Mouse (Mus musculus) neural tube, embryonic 13.5 days (tissue): ENCODE measurements around the gene Rsl1d1. TPM values are rescaled to one million over a fixed set of nuclear protein-coding genes. Genes with fewer than 3 reads are reported as not detected.
"Not testable (repeated sequence)": the region's sequence is repeated elsewhere in the genome, so short reads cannot be mapped to it uniquely, and the experiment has no call there.

Experiments
- ATAC-seq: fragments of 200-750 bp; cut with Nextera tagmentation; 2 replicates; pipeline ENCODE4 v1.8.0; 2017; ENCODE audit warnings: low read depth, mild to moderate bottlenecking, moderate TSS enrichment, moderate library complexity
- H3K27ac ChIP-seq: fragments of 300-500 bp; sonication (generic); replicated peaks from 2 replicates; pipeline ENCODE4 v1.5.1; 2015; ENCODE audit warnings: moderate library complexity, mild to moderate bottlenecking, inconsistent platforms
- H3K27me3 ChIP-seq: fragments of 300-500 bp; sonication (generic); 2 replicates; pipeline ENCODE4 v1.6.1; 2015; ENCODE audit warnings: mild to moderate bottlenecking, inconsistent platforms
- H3K36me3 ChIP-seq: fragments of 300-500 bp; sonication (generic); 2 replicates; pipeline ENCODE4 v1.6.1; 2015; ENCODE audit warnings: mild to moderate bottlenecking, inconsistent platforms
- H3K4me1 ChIP-seq: fragments of 300-500 bp; sonication (generic); replicated peaks from 2 replicates; pipeline ENCODE4 v1.6.1; 2015; ENCODE audit warnings: inconsistent platforms
- H3K4me2 ChIP-seq: fragments of 300-500 bp; sonication (generic); 2 replicates; pipeline ENCODE4 v1.6.1; 2015; ENCODE audit warnings: inconsistent platforms, mild to moderate bottlenecking, moderate library complexity
- H3K4me3 ChIP-seq: fragments of 300-500 bp; sonication (generic); 2 replicates; pipeline ENCODE4 v1.5.1; 2015; ENCODE audit warnings: mild to moderate bottlenecking, inconsistent platforms
- H3K9ac ChIP-seq: fragments of 300-500 bp; sonication (generic); 2 replicates; pipeline ENCODE4 v1.6.1; 2015; ENCODE audit warnings: moderate library complexity, mild to moderate bottlenecking, inconsistent platforms
- H3K9me3 ChIP-seq: fragments of 300-500 bp; sonication (generic); 2 replicates; pipeline ENCODE4 v1.6.1; 2016; ENCODE audit warnings: inconsistent platforms
- WGBS: fragments of 180-500 bp; shearing (Covaris S2); methylation state at CpG from one replicate; pipeline ENCODE4 v1.1.7; 2015; 5-methylcytosine and 5-hydroxymethylcytosine counted together
- polyA plus RNA-seq: library from polyadenylated mRNA; unstranded; fragments of >200 nt; fragmentation: Nextera tagmentation; extraction: Ambion mirVana; gene quantifications from 2 replicates; pipeline ENCODE4 v1.2.1, GENCODE M21; 2015

Gene Rsl1d1
- polyA plus RNA-seq, 1 experiment from 2014 or later, result 144 TPM

- H3K9ac ChIP-seq, result no peak overlapping the region
- no peak overlapping the region for H3K4me2 ChIP-seq
- H3K9me3 ChIP-seq, result no peaks in the 10 kb centered on the region
- no peaks in the 10 kb centered on the region for H3K4me1 ChIP-seq
- H3K36me3 ChIP-seq, result peaks cover 45% of the 10 kb centered on the region
- 90% methylated on average over 7 of the region's 7 CpGs for WGBS
- no peak for ATAC-seq
- H3K27me3 ChIP-seq, result no peaks in the 10 kb centered on the region
- H3K27ac ChIP-seq, result no peak overlapping the region
- H3K4me3 ChIP-seq, result no peak overlapping the region
Observed at GRCm38 (mm10) chr16:11190150-11190549, 13.0 kb downstream of the Rsl1d1 start.

- no peak for ATAC-seq
- Histone ChIP-seq H3K4me3 (no peak overlapping the region), H3K27ac (no peak overlapping the region), H3K4me2 (no peak overlapping the region), H3K27me3 (peaks cover 2% of the 10 kb centered on the region; the same call in 1 of the 2 replicates), H3K4me1 (peaks cover 29% of the 10 kb centered on the region), H3K9me3 (no peaks in the 10 kb centered on the region), H3K9ac (0 out of 2 replicates have a peak overlapping the region, but pooled peaks have one; percentile 86), H3K36me3 (no peaks in the 10 kb centered on the region)
- 83% methylated on average over 2 of the region's 2 CpGs for WGBS
Observed at GRCm38 (mm10) chr16:11177404-11177803, 25.7 kb downstream of the Rsl1d1 start.

- Histone ChIP-seq H3K4me1 (peaks cover 32% of the 10 kb centered on the region), H3K27ac (peak overlapping the region; percentile 92), H3K27me3 (peaks cover 2% of the 10 kb centered on the region; the same call in 1 of the 2 replicates), H3K4me2 (peak overlapping the region; percentile 86), H3K4me3 (peak overlapping the region; percentile 78), H3K9ac (peak overlapping the region; percentile 86), H3K36me3 (no peaks in the 10 kb centered on the region), H3K9me3 (no peaks in the 10 kb centered on the region)
- ATAC-seq, result no peak
- 5% methylated on average over 4 of the region's 4 CpGs for WGBS
Observed at GRCm38 (mm10) chr16:11176884-11177244, 26.3 kb downstream of the Rsl1d1 start.

GRCm38 (mm10) chr16:11176208-11176883, 26.8 kb downstream of the Rsl1d1 start, which contains the start of gene Zc3h7a:
Gene Zc3h7a, minus strand, starts transcription at chr16:11176393.
- peaks cover 33% of the 10 kb centered on the region for H3K4me1 ChIP-seq
- peak within 1 kb of the TSS; percentile 78 for H3K4me3 ChIP-seq

GRCm38 (mm10) chr16:11175489-11176207, 27.5 kb downstream of the Rsl1d1 start:
- peak; percentile 69 for ATAC-seq
- Histone ChIP-seq H3K27me3 (peaks cover 2% of the 10 kb centered on the region; the same call in 1 of the 2 replicates), H3K4me3 (peak overlapping the region; percentile 78), H3K4me2 (peak overlapping the region; percentile 86), H3K9me3 (no peaks in the 10 kb centered on the region), H3K9ac (peak overlapping the region; percentile 86), H3K4me1 (peaks cover 33% of the 10 kb centered on the region), H3K36me3 (no peaks in the 10 kb centered on the region), H3K27ac (peak overlapping the region; percentile 92)
- WGBS, result under 1% methylated on average over 72 of the region's 72 CpGs

More at GRCm38 (mm10) chr16:11176208-11176883, 26.8 kb downstream of the Rsl1d1 start, which contains the start of gene Zc3h7a:
- Histone ChIP-seq H3K4me2 (peak within 1 kb of the TSS; percentile 86), H3K9me3 (no peaks in the 10 kb centered on the region), H3K27me3 (peaks cover 2% of the 10 kb centered on the region; the same call in 1 of the 2 replicates), H3K36me3 (no peaks in the 10 kb centered on the region), H3K27ac (peak within 1 kb of the TSS; percentile 92), H3K9ac (peak within 1 kb of the TSS; percentile 86)
- WGBS, result under 1% methylated on average over 57 of the region's 57 CpGs
- ATAC-seq, result peak; percentile 96

- H3K27ac ChIP-seq, result peak overlapping the region; percentile 92; the same call in 1 of the 2 replicates
- peaks cover 2% of the 10 kb centered on the region; the same call in 1 of the 2 replicates for H3K27me3 ChIP-seq
- WGBS, result 9% methylated on average over 9 of the region's 9 CpGs
- H3K9ac ChIP-seq, result peak overlapping the region; percentile 86
- H3K4me1 ChIP-seq, result peaks cover 33% of the 10 kb centered on the region
- H3K9me3 ChIP-seq, result no peaks in the 10 kb centered on the region
- H3K4me3 ChIP-seq, result peak overlapping the region; percentile 78
- no peaks in the 10 kb centered on the region for H3K36me3 ChIP-seq
- no peak for ATAC-seq
- H3K4me2 ChIP-seq, result peak overlapping the region; percentile 86
Observed at GRCm38 (mm10) chr16:11175100-11175488, 28.0 kb downstream of the Rsl1d1 start.

GRCm38 (mm10) chr16:11174671-11175081, 28.5 kb downstream of the Rsl1d1 start:
- H3K9ac ChIP-seq, result peak overlapping the region; percentile 86
- ATAC-seq, result no peak
- WGBS, result 7% methylated on average over 10 of the region's 10 CpGs

GRCm38 (mm10) chr16:11171679-11172078, 31.5 kb downstream of the Rsl1d1 start:
- WGBS, result 92% methylated on average over 6 of the region's 6 CpGs
- Histone ChIP-seq H3K4me3 (no peak overlapping the region), H3K27me3 (no peaks in the 10 kb centered on the region), H3K4me1 (peaks cover 26% of the 10 kb centered on the region), H3K9ac (no peak overlapping the region), H3K36me3 (no peaks in the 10 kb centered on the region), H3K4me2 (no peak overlapping the region), H3K9me3 (no peaks in the 10 kb centered on the region), H3K27ac (no peak overlapping the region)
- ATAC-seq, result no peak

More at GRCm38 (mm10) chr16:11174671-11175081, 28.5 kb downstream of the Rsl1d1 start:
- Histone ChIP-seq H3K4me1 (peaks cover 33% of the 10 kb centered on the region), H3K27me3 (peaks cover 2% of the 10 kb centered on the region; the same call in 1 of the 2 replicates), H3K4me3 (peak overlapping the region; percentile 78), H3K27ac (no peak overlapping the region), H3K4me2 (peak overlapping the region; percentile 86), H3K9me3 (no peaks in the 10 kb centered on the region), H3K36me3 (no peaks in the 10 kb centered on the region)

GRCm38 (mm10) chr16:11166431-11166830, 36.7 kb downstream of the Rsl1d1 start:
- peaks cover 4% of the 10 kb centered on the region; the same call in 1 of the 2 replicates for H3K4me1 ChIP-seq
- H3K36me3 ChIP-seq, result peaks cover 21% of the 10 kb centered on the region
- no peak overlapping the region for H3K4me3 ChIP-seq
- H3K9ac ChIP-seq, result no peak overlapping the region
- H3K9me3 ChIP-seq, result no peaks in the 10 kb centered on the region
- ATAC-seq, result no peak
- no peak overlapping the region for H3K4me2 ChIP-seq
- WGBS, result 90% methylated on average over 2 of the region's 2 CpGs
- H3K27me3 ChIP-seq, result no peaks in the 10 kb centered on the region
- H3K27ac ChIP-seq, result no peak overlapping the region

GRCm38 (mm10) chr16:11164695-11165255, 38.4 kb downstream of the Rsl1d1 start:
- no peak overlapping the region for H3K9ac ChIP-seq
- peaks cover 30% of the 10 kb centered on the region for H3K36me3 ChIP-seq
- no peaks in the 10 kb centered on the region for H3K9me3 ChIP-seq
- H3K27me3 ChIP-seq, result no peaks in the 10 kb centered on the region
- peak overlapping the region; percentile 42 for H3K27ac ChIP-seq
- no peak overlapping the region for H3K4me2 ChIP-seq
- ATAC-seq, result no peak
- WGBS, result 66% methylated on average over 3 of the region's 3 CpGs
- H3K4me1 ChIP-seq, result peaks cover 4% of the 10 kb centered on the region; the same call in 1 of the 2 replicates
- H3K4me3 ChIP-seq, result no peak overlapping the region

- 53% methylated on average over 1 of the region's 3 CpGs for WGBS
- ATAC-seq, H3K27me3 ChIP-seq, H3K27ac ChIP-seq, H3K9ac ChIP-seq, H3K4me1 ChIP-seq, H3K9me3 ChIP-seq, H3K4me2 ChIP-seq, H3K4me3 ChIP-seq: not testable (repeated sequence)
- peaks cover 80% of the 10 kb centered on the region for H3K36me3 ChIP-seq
Observed at GRCm38 (mm10) chr16:11157721-11158120, 45.4 kb downstream of the Rsl1d1 start.

- ATAC-seq, result no peak
- H3K9me3 ChIP-seq, result no peaks in the 10 kb centered on the region
- H3K27ac ChIP-seq, result no peak overlapping the region
- no peaks in the 10 kb centered on the region for H3K27me3 ChIP-seq
- no peak overlapping the region for H3K4me2 ChIP-seq
- no peak overlapping the region for H3K4me3 ChIP-seq
- H3K4me1 ChIP-seq, result no peaks in the 10 kb centered on the region
- peaks cover 84% of the 10 kb centered on the region for H3K36me3 ChIP-seq
- no peak overlapping the region for H3K9ac ChIP-seq
Observed at GRCm38 (mm10) chr16:11154500-11154899, 48.6 kb downstream of the Rsl1d1 start.
